Mouse (Mus musculus) cerebellum, adult 2 months (tissue): ENCODE results near the gene Ccpg1os.

ENCODE experiments used
- CTCF ChIP-seq: fragments of 200-500 bp; IDR thresholded peaks from 2 replicates; pipeline ENCODE4 v1.5.1; 2011; ENCODE audit warnings: low read depth, mild to moderate bottlenecking, control low read depth, low read length, moderate library complexity, borderline replicate concordance; ENCODE audit not compliant: insufficient read depth
- POLR2A ChIP-seq: fragments of 200-500 bp; IDR thresholded peaks from 2 replicates; pipeline ENCODE4 v1.6.1; 2011; ENCODE audit warnings: low read length, control low read depth, borderline replicate concordance; ENCODE audit not compliant: insufficient read depth

- TF ChIP-seq CTCF (no peak), POLR2A (no peak)
Measured at GRCm38 (mm10) chr9:73014724-73015123, 29.5 kb upstream of the Ccpg1os start.
